ENCODE assay signal across 17 mouse cellular contexts in the genomic region with DNA sequence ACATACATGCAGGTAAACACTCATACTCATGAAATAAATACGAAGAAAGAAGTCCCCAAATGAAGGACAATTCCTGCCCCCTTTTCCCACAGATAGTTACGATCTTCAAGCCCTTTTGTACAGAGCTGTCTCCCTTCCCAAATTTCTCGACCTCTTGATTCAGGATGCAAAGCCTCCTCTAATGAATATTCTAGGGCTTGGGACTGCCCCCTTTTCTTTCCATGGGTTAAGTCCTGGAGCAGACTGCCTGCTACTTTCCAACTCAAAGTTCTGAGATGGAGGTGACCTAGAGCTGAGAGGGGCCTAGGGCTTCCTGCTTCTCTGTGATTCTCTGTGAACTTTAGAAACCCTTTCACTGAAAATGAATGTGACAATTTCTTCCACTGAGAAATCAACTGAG.
"Had no signal": no experiment of that assay in that cellular context is flagged by ENCODE, and none has a peak within 500 bp of the region (broad histone marks: within the 10 kb centered on the region; RNA-seq: fewer than 3 reads in every experiment).

No protein-coding gene starts in this region.

- H3K9ac ChIP-seq: liver, postnatal 0 days; lung, embryonic 15.5 days; midbrain, embryonic 13.5 days; midbrain, embryonic 15.5 days; neural tube, embryonic 12.5 days; stomach, embryonic 15.5 days had no signal

- H3K4me1 ChIP-seq: stomach, embryonic 15.5 days had no signal

- H3K27ac ChIP-seq: macrophage; midbrain, embryonic 13.5 days; neural tube, embryonic 12.5 days had no signal

- H3K27me3 ChIP-seq: lung, embryonic 15.5 days; megakaryocyte, embryonic 14.5 days; midbrain, embryonic 13.5 days; midbrain, embryonic 15.5 days; neural tube, embryonic 12.5 days; stomach, embryonic 15.5 days had no signal

- ATAC-seq: liver, postnatal 0 days; lung, postnatal 0 days; midbrain, embryonic 13.5 days; midbrain, embryonic 15.5 days had no signal

- H3K4me2 ChIP-seq: lung, embryonic 15.5 days; midbrain, embryonic 11.5 days; midbrain, embryonic 13.5 days; midbrain, embryonic 15.5 days; neural tube, embryonic 12.5 days; stomach, embryonic 15.5 days had no signal

- H3K9me3 ChIP-seq: lung, embryonic 15.5 days; megakaryocyte, embryonic 14.5 days; midbrain, embryonic 13.5 days; midbrain, embryonic 15.5 days; neural tube, embryonic 12.5 days; stomach, embryonic 15.5 days had no signal

- H3K4me3 ChIP-seq: lung, embryonic 15.5 days; megakaryocyte, embryonic 14.5 days; midbrain, embryonic 13.5 days; midbrain, embryonic 15.5 days; neural tube, embryonic 12.5 days; stomach, embryonic 15.5 days had no signal

- H3K36me3 ChIP-seq: lung, embryonic 15.5 days; midbrain, embryonic 13.5 days; midbrain, embryonic 15.5 days; neural tube, embryonic 12.5 days; stomach, embryonic 15.5 days had no signal

- DNase-seq: liver, postnatal 0 days; lung, adult 2 months; lung, postnatal 14 days; lung, postnatal 36 days; right cerebral cortex, postnatal 14 days; thymus, adult 2 months; thymus, postnatal 25 days; thymus, postnatal 4 days had no signal
